Mouse (Mus musculus) cortical plate, adult 2 months (tissue): ENCODE data around the gene Cntn6. TPM values are rescaled to one million over a fixed set of nuclear protein-coding genes. Genes with fewer than 3 reads are reported as not detected.

ENCODE experiments used
- H3K27ac ChIP-seq: fragments of 200-500 bp; 2 replicates; pipeline ENCODE4 v1.5.1; 2012; ENCODE audit warnings: low read length, control low read depth, inconsistent platforms; ENCODE audit not compliant: insufficient read depth
- H3K4me1 ChIP-seq: fragments of 200-500 bp; 2 replicates; pipeline ENCODE4 v1.6.1; 2011; ENCODE audit warnings: low read length; ENCODE audit not compliant: control insufficient read depth, insufficient read depth
- H3K4me3 ChIP-seq: fragments of 200-500 bp; 2 replicates; pipeline ENCODE4 v1.5.1; 2011; ENCODE audit warnings: mild to moderate bottlenecking, low read length, control low read depth; ENCODE audit not compliant: insufficient read depth
- CTCF ChIP-seq: fragments of 200-500 bp; IDR thresholded peaks from 2 replicates; pipeline ENCODE4 v1.5.1; 2011; ENCODE audit warnings: mild to moderate bottlenecking, control low read depth, low read length; ENCODE audit not compliant: insufficient read depth; ENCODE audit errors: extremely low read depth
- POLR2A ChIP-seq: fragments of 200-500 bp; IDR thresholded peaks from 2 replicates; pipeline ENCODE4 v1.6.1; 2011; ENCODE audit warnings: mild to moderate bottlenecking, low read length, control low read depth; ENCODE audit not compliant: insufficient read depth; ENCODE audit errors: extremely low read depth
- polyA plus RNA-seq: library from polyadenylated mRNA; depleted of rRNA; stranded (reverse); fragments of >200 nt; gene quantifications from 2 replicates; pipeline ENCODE4 v1.2.3, GENCODE M21; 2012

Cntn6 gene
- polyA plus RNA-seq, 1 experiment: 14.3 TPM

DNA sequence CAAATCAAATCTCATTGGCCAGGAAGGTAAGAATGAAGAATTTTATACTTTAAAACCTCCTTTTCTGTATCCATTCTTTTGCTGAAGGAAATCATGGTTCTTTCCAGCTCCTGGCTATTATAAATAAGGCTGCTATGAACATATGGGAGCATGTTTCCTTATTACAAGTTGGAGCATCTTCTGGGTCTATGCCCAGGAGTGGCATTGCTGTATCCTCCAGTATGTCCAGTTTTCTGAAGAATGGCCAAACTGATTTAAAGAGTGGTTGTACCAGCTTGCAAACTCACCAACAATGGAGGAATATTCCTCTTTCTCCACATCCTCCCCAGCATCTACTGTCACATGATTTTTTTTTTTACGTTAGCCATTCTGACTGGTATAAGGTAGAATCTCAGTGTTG lies 241.7 kb downstream of the Cntn6 start:
- no peak overlapping the region for H3K27ac ChIP-seq
- H3K4me3 ChIP-seq: no peak overlapping the region
- TF ChIP-seq CTCF (no peak), POLR2A (no peak)
- H3K4me1 ChIP-seq: no peaks in the 10 kb centered on the region

DNA sequence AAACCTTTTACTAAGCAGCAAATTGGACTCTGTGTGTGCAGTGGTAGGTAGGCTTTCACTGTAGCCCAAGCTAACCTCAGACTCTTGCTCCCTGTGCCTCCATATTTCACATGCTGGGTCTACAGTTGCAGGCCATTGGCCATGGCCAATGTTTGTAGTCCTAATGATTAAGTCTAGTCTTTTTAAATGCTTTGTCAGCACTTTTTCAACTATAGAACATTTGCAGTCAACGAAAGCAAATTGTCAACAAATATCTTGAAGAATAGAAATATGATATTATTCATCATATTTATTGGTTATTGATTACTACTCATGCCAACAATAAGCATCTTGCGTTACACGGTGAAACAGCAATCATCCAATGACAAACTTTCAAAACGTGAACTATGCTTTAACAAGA lies 246.4 kb downstream of the Cntn6 start:
- TF ChIP-seq POLR2A (no peak), CTCF (no peak)
- Histone ChIP-seq H3K4me3 (no peak overlapping the region), H3K27ac (no peak overlapping the region), H3K4me1 (no peaks in the 10 kb centered on the region)

DNA sequence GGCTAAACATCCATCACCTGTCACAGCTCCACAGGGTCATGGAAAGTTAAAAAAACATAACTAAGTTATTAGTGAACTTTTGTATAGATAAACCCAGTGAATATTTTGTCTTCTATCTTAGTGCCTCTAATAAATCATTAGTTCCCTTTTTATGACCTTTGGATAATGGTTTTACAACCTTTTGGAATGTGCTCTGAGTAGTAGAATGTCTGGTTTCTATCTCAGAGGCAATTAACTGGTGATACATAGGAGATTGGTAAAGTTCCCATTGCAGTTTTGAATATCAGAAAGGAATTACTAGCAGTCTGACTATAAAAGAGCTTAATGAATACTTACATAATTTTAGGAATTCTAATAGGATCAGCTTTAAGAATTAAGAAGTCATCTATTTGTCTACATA lies 265.5 kb downstream of the Cntn6 start:
- Histone ChIP-seq H3K4me3 (no peak overlapping the region), H3K4me1 (no peaks in the 10 kb centered on the region), H3K27ac (no peak overlapping the region)
- TF ChIP-seq CTCF: no peak
- no peak for TF ChIP-seq POLR2A

DNA sequence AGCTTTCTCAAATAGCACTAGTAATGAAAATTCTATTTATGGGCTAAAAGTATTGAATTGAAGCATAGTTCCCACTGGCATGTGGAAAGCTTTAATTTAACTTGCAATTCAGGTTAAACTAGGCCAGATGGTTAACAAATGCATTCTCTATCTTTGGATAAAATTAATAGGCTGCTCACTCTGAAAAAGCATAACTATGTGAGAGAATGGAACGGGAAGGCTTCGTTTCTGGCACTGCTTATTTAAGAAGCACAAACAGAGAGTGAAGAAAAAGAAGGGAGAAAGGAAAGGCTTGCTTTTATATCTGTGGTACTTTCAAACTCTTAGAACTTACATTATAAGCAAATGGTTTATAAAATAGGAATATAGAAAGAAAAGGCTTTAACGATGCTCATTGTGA lies 268.6 kb downstream of the Cntn6 start:
- TF ChIP-seq POLR2A (no peak), CTCF (no peak)
- H3K4me3 ChIP-seq: no peak overlapping the region
- H3K4me1 ChIP-seq: no peaks in the 10 kb centered on the region
- no peak overlapping the region for H3K27ac ChIP-seq

DNA sequence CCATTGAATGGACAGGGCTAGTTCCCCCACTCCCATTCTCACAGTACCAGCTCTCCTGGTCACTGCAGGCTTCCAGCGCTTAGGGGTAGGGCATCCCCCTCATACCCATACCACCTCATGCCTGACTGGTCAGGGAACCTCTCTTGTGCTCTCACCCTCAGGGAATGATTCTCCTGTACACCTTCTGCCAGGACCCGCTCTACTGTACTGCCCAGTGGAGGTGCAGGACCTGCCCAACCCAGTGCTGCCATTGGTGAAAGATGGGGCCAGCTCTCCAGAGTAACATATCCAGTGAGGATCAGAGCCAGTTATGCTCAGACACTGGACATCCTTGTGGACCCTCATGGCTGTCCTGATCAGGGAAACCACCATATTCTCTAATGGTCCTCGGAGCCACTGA lies 291.3 kb downstream of the Cntn6 start:
- TF ChIP-seq CTCF: no peak
- no peak for TF ChIP-seq POLR2A
- no peak overlapping the region for H3K27ac ChIP-seq
- H3K4me1 ChIP-seq: no peaks in the 10 kb centered on the region
- no peak overlapping the region for H3K4me3 ChIP-seq

DNA sequence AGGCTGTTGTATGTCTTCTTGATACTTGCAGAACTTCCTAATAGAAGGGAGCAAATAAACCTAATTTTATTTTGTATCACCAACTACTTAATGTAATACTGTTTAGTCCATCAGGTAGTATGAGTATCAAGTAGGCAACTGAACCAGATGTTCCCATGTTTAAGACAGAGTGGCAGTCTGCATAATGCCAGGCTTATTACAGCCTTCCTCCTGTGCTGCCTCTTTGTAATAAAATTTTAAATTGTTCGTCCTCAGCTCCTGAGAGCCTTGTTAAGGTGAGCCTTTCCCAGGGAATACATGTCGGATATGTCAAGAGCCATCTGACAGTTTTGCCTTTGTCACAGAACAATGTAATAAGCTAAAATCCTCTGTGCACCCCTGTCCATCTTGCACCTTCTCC lies 294.9 kb downstream of the Cntn6 start:
- Histone ChIP-seq H3K4me1 (no peaks in the 10 kb centered on the region), H3K4me3 (no peak overlapping the region), H3K27ac (no peak overlapping the region)
- no peak for TF ChIP-seq CTCF
- no peak for TF ChIP-seq POLR2A

DNA sequence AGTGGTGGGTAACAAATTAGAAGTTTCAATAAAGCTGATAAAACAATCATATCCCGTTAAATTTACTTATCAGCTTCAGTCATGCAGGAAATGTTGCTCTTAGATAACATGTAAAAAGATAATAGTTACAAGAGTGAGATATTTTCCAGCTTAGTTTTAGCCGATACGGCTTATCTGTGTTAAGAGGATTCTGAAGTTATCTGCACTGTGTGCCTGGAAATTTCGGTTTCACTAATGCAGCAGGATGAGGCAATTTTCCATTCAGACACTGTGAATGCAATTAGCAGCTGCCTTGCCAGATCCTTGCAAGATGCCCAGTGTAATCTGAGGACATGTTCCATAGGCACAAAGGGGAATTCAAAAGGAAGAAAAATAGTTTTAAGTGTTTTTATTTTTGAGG lies 315.9 kb downstream of the Cntn6 start:
- Histone ChIP-seq H3K4me1 (no peaks in the 10 kb centered on the region), H3K4me3 (no peak overlapping the region), H3K27ac (no peak overlapping the region)
- TF ChIP-seq POLR2A (no peak), CTCF (no peak)

DNA sequence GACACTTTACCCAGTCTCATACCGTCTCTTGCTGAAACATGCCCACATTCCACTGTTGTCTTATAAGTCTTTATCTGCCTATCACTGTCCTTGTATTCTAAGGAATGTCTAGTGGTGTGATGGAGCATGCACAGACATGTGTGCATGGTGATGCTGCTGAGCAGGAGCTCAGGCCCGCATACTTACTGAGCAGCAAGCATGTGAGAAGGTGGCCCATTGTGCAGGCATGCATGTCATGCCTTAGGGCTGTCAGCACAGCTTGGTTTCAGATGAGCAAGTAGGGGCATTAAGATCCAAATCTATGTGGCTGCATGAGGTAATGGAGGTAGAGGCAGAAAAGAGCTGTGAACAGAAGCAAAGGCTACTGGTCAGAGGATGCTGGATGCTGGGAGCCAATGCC lies 323.0 kb downstream of the Cntn6 start:
- TF ChIP-seq POLR2A: no peak
- no peak for TF ChIP-seq CTCF
- Histone ChIP-seq H3K4me1 (no peaks in the 10 kb centered on the region), H3K27ac (no peak overlapping the region), H3K4me3 (no peak overlapping the region)

DNA sequence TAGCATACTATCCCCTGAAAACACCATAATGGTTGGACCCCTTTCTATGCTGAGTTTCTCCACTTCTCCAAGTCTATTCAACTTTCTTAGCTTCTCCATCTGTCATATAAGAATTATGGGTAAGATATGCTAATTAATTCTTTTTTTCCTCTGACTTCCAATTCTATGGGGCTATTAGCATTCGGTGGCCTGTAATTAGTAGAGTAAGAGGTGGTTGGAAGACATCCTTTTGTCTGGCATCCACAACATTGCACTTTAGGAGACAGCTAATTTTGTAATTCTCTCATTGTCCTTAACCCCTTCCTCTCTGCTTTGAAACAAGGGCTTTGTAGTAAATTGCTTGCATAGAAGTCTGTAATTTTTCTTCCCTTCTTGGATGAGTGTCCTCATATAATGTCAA lies 387.1 kb downstream of the Cntn6 start:
- TF ChIP-seq CTCF (no peak), POLR2A (no peak)

DNA sequence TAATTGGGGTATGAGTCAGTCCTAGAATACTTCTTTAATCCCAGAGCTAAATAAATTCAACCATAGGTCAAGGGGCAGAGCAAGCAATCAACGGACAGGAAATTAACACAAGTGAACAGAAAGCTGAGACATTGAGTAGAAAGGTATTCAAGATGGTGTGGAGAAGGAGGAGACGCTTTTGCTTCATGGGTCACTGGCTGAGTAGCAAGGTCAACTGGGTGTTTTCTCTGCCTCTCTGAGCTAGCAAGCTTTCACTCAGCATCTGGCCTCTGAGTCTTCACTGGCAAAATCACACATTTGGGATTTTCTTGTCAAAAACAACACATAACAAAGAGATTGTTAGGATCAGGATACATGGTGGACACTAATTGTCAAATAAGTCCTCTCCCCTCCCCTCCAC lies 391.4 kb downstream of the Cntn6 start:
- Histone ChIP-seq H3K4me3 (no peak overlapping the region), H3K27ac (no peak overlapping the region), H3K4me1 (no peaks in the 10 kb centered on the region)
- no peak for TF ChIP-seq CTCF
- no peak for TF ChIP-seq POLR2A

More for the DNA sequence above, 387.1 kb downstream of the Cntn6 start:
- no peak overlapping the region for H3K27ac ChIP-seq
- no peaks in the 10 kb centered on the region for H3K4me1 ChIP-seq
- H3K4me3 ChIP-seq: no peak overlapping the region

DNA sequence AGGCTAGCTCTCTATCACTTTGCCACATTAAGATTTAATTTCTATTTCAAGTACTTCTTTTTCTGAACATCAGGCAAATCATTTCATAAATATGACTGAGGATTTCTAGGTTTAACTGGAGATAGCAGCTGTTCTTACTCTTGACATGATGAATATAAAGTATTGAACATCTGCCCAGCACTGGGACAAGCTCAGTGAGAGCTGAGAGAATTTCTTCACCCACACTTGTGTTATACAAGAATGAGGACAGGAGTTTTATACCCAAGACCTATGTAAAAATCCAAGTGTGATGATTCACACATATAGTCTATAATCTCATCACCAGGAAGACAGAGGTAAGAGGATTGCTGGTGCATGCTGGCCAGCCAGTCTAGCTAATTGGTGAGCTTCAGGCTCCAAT lies 393.2 kb downstream of the Cntn6 start:
- Histone ChIP-seq H3K27ac (no peak overlapping the region), H3K4me1 (no peaks in the 10 kb centered on the region), H3K4me3 (no peak overlapping the region)
- no peak for TF ChIP-seq CTCF
- no peak for TF ChIP-seq POLR2A
